Mouse (Mus musculus) stomach, embryonic 16.5 days (tissue): ENCODE measurements at regions not wholly inside any gene's neighbourhood (a gene's known extent, or its start where the extent isn't known, plus 50 kb on each side); places are given as distances from the start of the nearest gene placed in this dataset.

Source experiments
- ATAC-seq: fragments of 200-750 bp; cut with Nextera tagmentation; 2 replicates; pipeline ENCODE4 v1.8.0; 2017; ENCODE audit warnings: moderate number of reproducible peaks, moderate TSS enrichment; ENCODE audit not compliant: insufficient read depth, low FRiP score
- H3K27ac ChIP-seq: fragments of 300-500 bp; sonication (generic); 2 replicates; pipeline ENCODE4 v1.5.1; 2014; ENCODE audit warnings: low read length
- H3K27me3 ChIP-seq: fragments of 300-500 bp; sonication (generic); 2 replicates; pipeline ENCODE4 v1.6.1; 2014; ENCODE audit warnings: low read length, control low read depth, mixed read lengths; ENCODE audit not compliant: control insufficient read depth, insufficient read depth
- H3K36me3 ChIP-seq: fragments of 300-500 bp; sonication (generic); 2 replicates; pipeline ENCODE4 v1.6.1; 2014; ENCODE audit warnings: low read length; ENCODE audit not compliant: control insufficient read depth, insufficient read depth
- H3K4me1 ChIP-seq: fragments of 300-500 bp; sonication (generic); 2 replicates; pipeline ENCODE4 v1.6.1; 2014; ENCODE audit warnings: low read length, control low read depth, mixed read lengths; ENCODE audit not compliant: control insufficient read depth, insufficient read depth
- H3K4me2 ChIP-seq: fragments of 300-500 bp; sonication (generic); 2 replicates; pipeline ENCODE4 v1.6.1; 2014; ENCODE audit warnings: low read depth, low read length, mixed read lengths
- H3K4me3 ChIP-seq: fragments of 300-500 bp; sonication (generic); replicated peaks from 2 replicates; pipeline ENCODE4 v1.5.1; 2014; ENCODE audit warnings: mild to moderate bottlenecking, low read length
- H3K9ac ChIP-seq: fragments of 300-500 bp; sonication (generic); 2 replicates; pipeline ENCODE4 v1.6.1; 2014; ENCODE audit warnings: low read length
- H3K9me3 ChIP-seq: fragments of 300-500 bp; sonication (generic); replicated peaks from 2 replicates; pipeline ENCODE4 v1.6.1; 2016; ENCODE audit warnings: low read length, control low read depth; ENCODE audit not compliant: control insufficient read depth
- WGBS: fragments of 180-500 bp; shearing (Covaris S2); extraction: QIAGEN DNeasy Blood & Tissue Kit; methylation state at CpG from one replicate; pipeline ENCODE4 v1.1.7; 2014; 5-methylcytosine and 5-hydroxymethylcytosine counted together

- no peak for ATAC-seq
- H3K36me3 ChIP-seq: no peaks in the 10 kb centered on the region
- no peaks in the 10 kb centered on the region for H3K27me3 ChIP-seq
- no peaks in the 10 kb centered on the region for H3K9me3 ChIP-seq
- 39% methylated on average over 7 of the region's 7 CpGs for WGBS
- no peak overlapping the region for H3K4me3 ChIP-seq
- H3K4me1 ChIP-seq: peaks cover 33% of the 10 kb centered on the region
- H3K27ac ChIP-seq: no peak overlapping the region
- no peak overlapping the region for H3K4me2 ChIP-seq
- H3K9ac ChIP-seq: no peak overlapping the region
Observed at GRCm38 (mm10) chr10:96720281-96720711, 103.5 kb downstream of the Btg1 start.

- no peak for ATAC-seq
- Histone ChIP-seq H3K4me3 (no peak overlapping the region), H3K9ac (no peak overlapping the region; the same call in 1 of the 2 replicates), H3K9me3 (no peaks in the 10 kb centered on the region), H3K4me2 (no peak overlapping the region), H3K27me3 (no peaks in the 10 kb centered on the region), H3K36me3 (no peaks in the 10 kb centered on the region), H3K27ac (peak overlapping the region; percentile 75), H3K4me1 (peaks cover 33% of the 10 kb centered on the region)
- WGBS: 68% methylated on average over 9 of the region's 9 CpGs
Observed at GRCm38 (mm10) chr10:96720956-96721688, 104.3 kb downstream of the Btg1 start.

DNA sequence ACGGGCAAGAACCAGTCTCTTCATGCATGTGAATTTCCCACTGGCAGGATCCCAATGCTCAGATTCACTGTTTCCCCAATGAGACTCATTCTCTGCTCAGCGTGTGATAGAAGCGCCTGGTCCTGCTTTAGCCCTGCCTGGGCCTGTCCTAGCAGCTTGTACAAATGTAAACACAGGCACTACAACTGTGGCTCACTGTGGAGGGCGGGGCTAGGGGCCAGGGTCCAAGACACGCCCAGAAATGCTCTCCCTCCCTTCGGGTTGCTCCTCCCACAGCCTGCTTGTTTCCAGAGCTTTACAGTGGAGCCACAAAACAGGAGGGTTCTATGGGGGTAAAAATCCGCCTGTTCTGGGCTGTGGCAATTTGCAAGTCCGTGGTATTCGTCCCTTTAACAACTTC lies 105.7 kb downstream of the Btg1 start:
- no peaks in the 10 kb centered on the region for H3K27me3 ChIP-seq
- H3K9me3 ChIP-seq: no peaks in the 10 kb centered on the region
- H3K9ac ChIP-seq: 0 out of 2 replicates have a peak overlapping the region, but pooled peaks have one; percentile 23
- peak overlapping the region; percentile 4; the same call in 1 of the 2 replicates for H3K4me2 ChIP-seq
- no peak overlapping the region for H3K4me3 ChIP-seq
- peak overlapping the region; percentile 75 for H3K27ac ChIP-seq
- H3K4me1 ChIP-seq: peaks cover 33% of the 10 kb centered on the region
- ATAC-seq: peak; percentile 97
- 9% methylated on average over 9 of the region's 9 CpGs for WGBS
- H3K36me3 ChIP-seq: no peaks in the 10 kb centered on the region

- Histone ChIP-seq H3K4me1 (peaks cover 33% of the 10 kb centered on the region), H3K4me3 (no peak overlapping the region), H3K4me2 (no peak overlapping the region), H3K27ac (peak overlapping the region; percentile 36; the same call in 1 of the 2 replicates), H3K9me3 (no peaks in the 10 kb centered on the region), H3K9ac (no peak overlapping the region), H3K36me3 (no peaks in the 10 kb centered on the region), H3K27me3 (no peaks in the 10 kb centered on the region)
- ATAC-seq: no peak
- 85% methylated on average over 6 of the region's 6 CpGs for WGBS
Observed at GRCm38 (mm10) chr10:96723071-96723470, 106.3 kb downstream of the Btg1 start.

DNA sequence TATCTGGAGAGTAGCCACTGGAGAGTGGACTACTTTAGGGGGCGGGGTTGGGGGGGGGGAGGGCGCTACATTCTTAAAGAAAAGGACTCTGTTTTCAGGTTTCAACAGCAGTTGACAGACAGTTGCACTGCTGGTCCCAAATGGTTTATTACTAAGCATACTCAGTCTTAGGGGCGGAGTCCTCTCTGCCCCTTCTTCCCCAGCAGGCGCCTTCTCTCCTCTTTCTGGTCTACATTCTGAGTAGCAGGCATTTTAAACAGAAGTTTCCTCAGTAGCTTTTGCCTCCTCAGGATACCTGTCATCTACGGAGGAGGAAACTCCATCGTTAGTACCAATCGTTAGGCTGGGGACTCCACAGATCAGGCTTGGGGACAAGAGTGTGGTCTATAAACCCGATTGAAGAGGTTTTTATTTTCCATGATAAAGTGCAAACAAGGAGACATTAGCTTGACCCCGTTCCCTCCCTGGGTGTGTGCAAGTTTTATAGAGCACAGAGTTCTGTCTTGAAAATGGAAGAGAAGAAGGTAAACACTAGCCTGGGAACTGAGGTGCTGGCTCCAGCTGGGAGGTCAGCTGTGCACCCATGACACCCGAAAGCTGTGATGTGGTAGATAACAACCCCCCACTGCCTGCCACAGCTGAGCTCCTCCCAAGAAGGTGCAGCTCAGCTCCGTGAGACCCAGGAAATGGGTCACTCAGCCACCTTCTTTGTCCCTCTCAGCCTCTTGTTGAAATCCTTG lies 107.8 kb downstream of the Btg1 start:
- no peaks in the 10 kb centered on the region for H3K36me3 ChIP-seq
- no peak overlapping the region for H3K4me3 ChIP-seq
- H3K27me3 ChIP-seq: no peaks in the 10 kb centered on the region
- no peaks in the 10 kb centered on the region for H3K9me3 ChIP-seq
- peak overlapping the region; percentile 43 for H3K9ac ChIP-seq
- peak overlapping the region; percentile 45 for H3K4me2 ChIP-seq
- 33% methylated on average over 11 of the region's 11 CpGs for WGBS
- peaks cover 33% of the 10 kb centered on the region for H3K4me1 ChIP-seq
- ATAC-seq: peak; percentile 41; the same call in 1 of the 2 replicates
- peak overlapping the region; percentile 86 for H3K27ac ChIP-seq

- H3K9me3 ChIP-seq: no peaks in the 10 kb centered on the region
- H3K36me3 ChIP-seq: no peaks in the 10 kb centered on the region
- WGBS: 75% methylated on average over 12 of the region's 12 CpGs
- H3K27me3 ChIP-seq: no peaks in the 10 kb centered on the region
- no peak for ATAC-seq
- H3K4me1 ChIP-seq: peaks cover 18% of the 10 kb centered on the region
- no peak overlapping the region for H3K9ac ChIP-seq
- H3K4me2 ChIP-seq: no peak overlapping the region
- no peak overlapping the region for H3K4me3 ChIP-seq
- no peak overlapping the region for H3K27ac ChIP-seq
Observed at GRCm38 (mm10) chr10:96726801-96727780, 110.3 kb downstream of the Btg1 start.

GRCm38 (mm10) chr10:96733581-96733980 lies 116.8 kb downstream of the Btg1 start:
- no peaks in the 10 kb centered on the region; the same call in 1 of the 2 replicates for H3K4me1 ChIP-seq
- 60% methylated on average over 5 of the region's 5 CpGs for WGBS

GRCm38 (mm10) chr10:96735146-96735545 lies 118.3 kb downstream of the Btg1 start:
- Histone ChIP-seq H3K4me1 (no peaks in the 10 kb centered on the region; the same call in 1 of the 2 replicates), H3K9ac (no peak overlapping the region), H3K36me3 (no peaks in the 10 kb centered on the region), H3K4me2 (no peak overlapping the region), H3K4me3 (no peak overlapping the region), H3K27ac (no peak overlapping the region), H3K9me3 (no peaks in the 10 kb centered on the region), H3K27me3 (no peaks in the 10 kb centered on the region)
- WGBS: 89% methylated on average over 11 of the region's 11 CpGs
- ATAC-seq: no peak

More at GRCm38 (mm10) chr10:96733581-96733980, 116.8 kb downstream of the Btg1 start:
- Histone ChIP-seq H3K36me3 (no peaks in the 10 kb centered on the region), H3K4me2 (no peak overlapping the region), H3K9me3 (no peaks in the 10 kb centered on the region), H3K4me3 (no peak overlapping the region), H3K27me3 (no peaks in the 10 kb centered on the region), H3K27ac (no peak overlapping the region), H3K9ac (no peak overlapping the region)
- no peak for ATAC-seq
